Mouse (Mus musculus) G1E-ER4 (cell line): Measurements from ENCODE around the gene Ncmap. TPM values are rescaled to one million over a fixed set of nuclear protein-coding genes. Genes with fewer than 3 reads are reported as not detected.

ENCODE experiments used
- GATA1 ChIP-seq: IDR thresholded peaks from one replicate; pipeline ENCODE4 v1.8.0; 2012; ENCODE audit warnings: low read length, inconsistent platforms
- polyA plus RNA-seq: library from polyadenylated mRNA; stranded (reverse); fragments of >175 nt; gene quantifications from 2 replicates; pipeline ENCODE4 v1.2.3, GENCODE M21; 2012

Ncmap gene
- polyA plus RNA-seq, 1 experiment = 0.65 TPM

DNA sequence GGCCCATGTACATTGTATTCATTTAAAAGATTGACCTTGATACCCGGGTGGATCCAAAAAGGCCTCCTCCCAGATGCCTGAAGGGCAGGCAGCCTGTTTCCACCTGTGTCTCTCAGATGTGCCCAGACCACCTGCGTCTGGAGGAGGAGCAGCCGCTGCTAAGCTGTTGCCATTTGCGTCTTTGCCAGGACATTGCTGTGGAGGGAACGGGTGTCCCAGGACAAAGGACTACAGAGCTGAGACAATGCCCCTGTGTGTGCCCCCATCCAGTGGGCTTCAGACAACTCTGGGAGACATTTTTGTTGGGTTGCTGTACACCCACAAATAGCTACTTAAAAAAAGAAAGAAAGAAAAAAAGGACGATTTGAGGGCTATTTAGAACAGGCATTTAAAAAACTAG lies 35.2 kb downstream of the Ncmap start:
- no peak for TF ChIP-seq GATA1

DNA sequence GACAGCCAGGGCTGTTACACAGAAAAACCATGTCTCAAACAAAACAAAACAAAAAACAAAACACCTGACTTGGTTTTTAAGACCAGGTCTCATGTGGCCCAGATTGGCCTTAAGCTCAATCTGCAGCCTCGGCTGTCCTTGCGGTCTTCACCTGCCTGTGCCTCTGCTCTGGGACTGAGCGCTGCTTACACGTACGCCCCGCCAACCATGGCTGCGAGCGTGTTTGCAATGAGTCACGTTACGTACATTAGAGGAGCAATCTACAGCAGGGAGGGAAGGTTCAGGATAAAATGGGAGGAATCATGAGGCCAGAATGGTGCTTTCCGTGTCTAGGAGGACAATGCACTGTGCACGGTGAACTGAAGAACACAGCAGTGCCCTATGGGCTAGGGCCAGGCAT lies 36.3 kb downstream of the Ncmap start:
- TF ChIP-seq GATA1 = no peak

- TF ChIP-seq GATA1 = no peak
These were observed 39.3 kb downstream of the Ncmap start for GRCm38 (mm10) chr4:135358736-135359135.

DNA sequence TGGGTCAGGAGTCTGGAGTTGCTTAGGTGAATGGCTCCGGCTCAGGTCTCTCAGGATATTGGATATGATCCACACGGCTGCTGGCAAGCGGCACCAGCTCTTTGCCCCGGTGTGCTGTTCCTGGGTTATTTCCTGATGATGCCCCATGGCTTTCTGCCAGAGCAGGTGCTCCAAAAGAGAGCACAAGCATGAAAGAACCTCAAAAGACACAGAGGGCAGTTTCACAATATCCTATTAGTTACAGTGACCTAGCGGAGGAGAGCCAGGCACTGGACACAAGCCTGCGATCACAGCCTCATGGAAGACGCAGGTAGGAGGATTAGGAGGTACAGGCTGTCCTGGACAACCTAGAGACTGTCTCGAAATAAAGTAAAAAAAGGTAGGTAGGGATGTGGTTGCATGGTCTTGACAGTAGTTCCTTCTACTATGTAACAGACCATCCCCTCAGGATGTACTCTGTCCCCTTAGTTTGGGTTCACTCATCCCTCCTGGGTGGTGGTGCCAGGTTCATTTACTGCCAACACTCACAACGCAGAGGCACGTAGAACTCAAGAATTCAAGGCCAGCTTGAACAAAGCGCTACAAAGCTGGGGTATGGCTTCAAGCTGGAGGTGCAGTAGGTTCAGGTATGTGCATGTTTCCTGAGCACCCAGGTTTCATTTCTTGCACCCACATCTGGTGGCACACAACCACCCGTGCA lies 40.7 kb downstream of the Ncmap start:
- no peak for TF ChIP-seq GATA1

DNA sequence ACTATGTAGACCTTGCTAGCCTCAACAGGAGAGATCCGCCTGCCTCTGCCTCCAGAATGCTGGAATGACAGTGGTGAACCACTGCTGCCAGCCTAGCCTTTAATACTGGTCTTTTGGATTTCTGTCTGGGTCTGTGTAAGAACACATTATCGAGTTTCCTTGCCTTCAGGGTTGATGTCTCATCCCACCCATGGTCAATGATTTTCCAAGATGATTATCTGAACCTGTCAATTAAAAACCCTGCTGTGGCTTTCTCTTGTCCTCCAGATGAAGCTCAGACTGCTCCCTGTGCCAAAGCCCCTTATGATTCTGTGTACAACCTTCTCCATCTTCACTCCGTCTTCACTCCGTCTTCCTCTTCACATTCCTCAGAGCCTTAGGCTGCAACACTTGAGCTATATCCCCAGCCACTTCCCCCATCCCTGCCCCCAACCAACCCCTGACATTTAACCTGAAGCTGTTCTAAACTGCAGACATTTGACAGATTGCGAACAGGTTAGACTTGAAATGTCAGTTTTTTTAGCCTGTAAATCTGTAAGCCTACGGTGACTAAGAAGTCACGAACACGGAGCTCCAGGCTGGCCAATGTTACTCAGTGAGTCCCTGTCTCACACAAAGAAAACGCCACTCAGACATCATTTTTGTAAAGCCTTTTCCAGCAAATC lies 42.0 kb downstream of the Ncmap start:
- no peak for TF ChIP-seq GATA1

GRCm38 (mm10) chr4:135353794-135354450 lies 44.1 kb downstream of the Ncmap start:
- TF ChIP-seq GATA1 = no peak

DNA sequence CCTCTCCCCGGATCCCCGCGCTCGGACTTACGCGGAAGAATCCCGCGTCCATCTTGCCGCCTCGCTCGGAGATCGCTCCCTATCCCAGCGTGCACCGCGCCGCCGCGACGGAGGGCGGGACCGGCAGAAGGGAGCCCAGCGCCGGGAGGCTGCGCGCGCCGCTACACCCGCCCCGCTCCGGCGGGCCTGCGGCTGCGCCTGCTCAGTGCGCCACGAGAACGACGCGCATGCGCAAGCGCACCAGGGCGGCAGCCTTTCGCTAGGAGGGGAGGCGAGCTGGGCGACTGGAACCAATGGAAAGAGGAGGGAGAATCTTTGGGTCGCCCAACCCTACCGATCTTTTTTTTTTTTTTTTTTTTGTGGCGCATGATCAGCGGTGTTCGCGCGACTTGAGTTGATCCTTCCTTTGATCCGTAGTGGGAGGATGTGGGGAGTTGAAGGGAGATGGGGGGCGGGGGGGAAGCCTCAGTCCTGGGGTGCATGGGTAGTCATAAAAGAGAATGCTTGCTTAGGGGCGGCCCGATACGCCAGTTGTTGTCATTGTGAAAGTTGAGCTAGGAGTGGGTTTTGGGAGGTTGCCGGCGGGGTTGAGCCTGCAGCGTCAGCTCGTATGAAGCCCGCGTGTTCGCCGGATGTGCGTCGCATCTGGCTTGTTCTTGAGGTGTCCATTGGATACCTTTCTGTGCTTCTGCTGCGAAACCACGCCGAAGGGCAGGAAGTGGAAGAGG lies 44.8 kb downstream of the Ncmap start, which contains the start of gene Srrm1:
Gene Srrm1 (minus strand): TSS at position 256 of the 728 bp plus-strand sequence.
- no peak for TF ChIP-seq GATA1

DNA sequence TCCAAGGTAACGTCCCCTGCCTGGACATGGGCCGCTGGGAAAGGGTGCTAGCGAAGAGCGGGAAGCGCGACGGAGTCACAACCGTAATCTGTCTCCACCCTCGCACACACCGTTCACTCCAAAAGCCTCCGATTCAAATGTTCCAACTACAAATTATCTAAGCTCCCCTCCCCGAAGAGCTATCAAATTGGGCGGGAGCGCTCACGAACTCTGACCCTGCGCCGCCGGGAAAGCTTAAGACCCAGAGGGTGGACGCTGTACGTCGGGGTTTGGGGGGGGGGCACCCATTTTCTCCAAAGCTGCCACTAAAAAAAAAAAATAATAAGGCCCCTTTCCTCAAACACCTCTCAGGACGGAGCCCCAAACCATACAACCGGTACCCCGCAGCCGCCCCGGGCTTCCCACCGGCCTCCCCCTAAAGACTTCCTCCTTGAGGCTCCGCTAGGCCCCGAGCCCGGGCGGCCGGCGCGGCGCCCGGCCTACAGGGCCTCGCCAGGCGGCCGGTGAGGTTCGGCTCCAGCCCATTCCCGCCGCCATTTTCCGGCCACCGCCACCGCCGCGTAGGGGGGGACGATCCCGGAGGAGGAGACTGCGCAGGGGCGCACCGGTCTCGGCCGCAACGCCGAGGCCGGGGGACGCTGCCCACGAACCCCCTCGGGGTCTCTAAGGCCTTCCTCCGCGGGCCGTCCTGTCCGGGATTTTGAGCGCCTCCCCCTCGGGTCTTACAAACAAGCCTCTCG lies 45.5 kb downstream of the Ncmap start:
- no peak for TF ChIP-seq GATA1

DNA sequence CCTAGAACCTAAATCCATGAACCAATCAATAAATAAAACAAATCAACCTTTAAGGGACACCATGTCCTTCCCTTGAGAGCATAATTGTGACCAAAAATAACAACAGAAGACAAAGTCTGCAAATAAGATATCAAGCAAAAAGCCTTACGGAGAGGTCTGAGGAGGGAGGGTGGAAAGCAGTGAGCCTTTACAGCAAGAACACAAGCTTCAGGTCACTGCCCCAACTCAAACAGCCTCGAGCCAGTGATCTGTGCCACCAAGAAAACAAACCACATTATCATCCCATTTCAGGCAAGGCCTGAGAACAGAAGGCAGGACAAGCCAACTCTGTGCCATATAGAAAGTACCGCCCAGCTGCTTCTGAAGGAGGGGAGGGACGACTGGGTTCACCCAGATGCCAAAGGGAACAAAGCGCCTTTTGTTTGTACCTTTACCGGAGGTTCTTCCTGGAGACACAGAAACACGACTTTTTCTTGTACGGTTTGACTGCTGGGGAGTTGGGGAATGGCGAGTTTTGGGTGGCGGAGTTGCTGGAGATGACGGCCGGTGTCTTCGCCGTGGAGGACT lies 60.6 kb downstream of the Ncmap start:
- no peak for TF ChIP-seq GATA1

DNA sequence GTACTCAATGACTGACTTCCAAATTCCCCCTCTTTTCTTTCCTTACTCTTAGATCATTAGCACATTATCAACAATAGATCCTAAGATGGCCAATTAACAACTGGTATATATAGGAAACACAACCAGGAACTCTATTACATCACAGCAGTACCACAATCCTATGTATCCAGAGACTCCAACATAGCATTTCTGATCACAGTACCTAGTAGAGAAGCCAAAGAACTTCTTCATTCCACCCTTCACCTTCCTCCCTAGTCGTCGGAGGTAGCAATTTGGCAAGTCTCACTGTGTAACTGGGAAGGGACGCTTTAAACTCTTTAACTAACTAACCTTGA lies 62.0 kb downstream of the Ncmap start:
- TF ChIP-seq GATA1 = no peak

DNA sequence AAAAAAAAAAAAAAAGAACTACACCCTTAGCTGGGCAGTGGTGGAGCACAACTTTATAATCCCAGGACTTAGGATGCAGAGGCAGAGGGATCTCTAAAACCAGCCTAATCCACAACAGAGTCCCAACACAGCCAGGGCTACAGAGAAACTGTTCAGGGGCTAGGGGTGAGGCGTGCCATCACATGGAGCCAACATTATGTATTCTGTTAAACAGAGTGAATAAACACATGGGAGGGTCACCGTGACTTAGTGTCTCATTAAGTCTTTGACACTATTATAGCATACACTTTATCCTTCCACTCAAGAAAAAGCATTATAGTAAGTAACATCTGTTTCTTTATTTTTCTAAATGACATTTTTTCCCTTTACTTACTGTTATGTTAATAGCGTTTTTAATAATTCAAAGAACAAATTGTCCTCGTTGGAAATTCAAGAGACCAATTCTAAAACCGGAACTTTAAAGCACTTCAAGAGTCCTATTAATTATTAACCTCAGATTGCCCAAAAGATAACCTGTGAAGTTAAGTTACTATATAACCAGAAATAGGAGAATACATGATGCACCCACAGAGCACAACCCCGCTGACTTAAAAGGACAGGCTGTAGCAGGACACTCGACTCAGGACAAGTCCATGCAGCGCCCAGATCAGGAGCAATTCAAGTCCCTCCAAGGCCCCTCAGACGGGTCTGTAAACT lies 62.6 kb downstream of the Ncmap start:
- TF ChIP-seq GATA1 = no peak

GRCm38 (mm10) chr4:135326469-135326868 lies 71.6 kb downstream of the Ncmap start:
- TF ChIP-seq GATA1 = no peak

DNA sequence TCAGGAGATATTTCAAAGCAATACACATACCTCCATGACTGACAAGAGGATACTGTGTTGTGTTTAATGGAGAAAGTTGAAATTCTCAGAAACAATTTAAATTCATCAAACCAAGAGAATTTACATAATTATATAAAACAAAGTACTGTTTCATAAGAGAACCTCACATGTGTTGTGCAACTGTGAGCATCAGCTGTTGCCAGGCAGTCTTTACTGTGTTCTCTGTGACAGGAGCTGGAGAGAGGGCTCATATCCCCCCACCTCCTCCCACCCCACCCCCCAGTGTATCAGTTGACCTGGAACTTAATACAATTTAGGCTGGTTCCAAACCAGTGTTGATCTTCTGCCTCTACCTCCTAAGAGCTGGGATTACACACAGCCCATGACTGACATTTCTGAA lies 72.0 kb downstream of the Ncmap start:
- no peak for TF ChIP-seq GATA1

GRCm38 (mm10) chr4:135323021-135323420 lies 75.0 kb downstream of the Ncmap start:
- no peak for TF ChIP-seq GATA1

Other genes with a start within 250 kb of the Ncmap start
- gene Clic4, start 125.4 kb downstream of the Ncmap start, polyA plus RNA-seq = 28.7 and 30.2 TPM in 2 replicates
- gene Srrm1, start 44.9 kb downstream of the Ncmap start, polyA plus RNA-seq = 769 and 774 TPM in 2 replicates
- 21.1 and 27.1 TPM in 2 replicates for gene Rcan3, start 35.6 kb upstream of the Ncmap start, polyA plus RNA-seq
- gene Stpg1, start 96.6 kb upstream of the Ncmap start, polyA plus RNA-seq = not detected in 2 replicates
- gene Nipal3, start 96.8 kb upstream of the Ncmap start, polyA plus RNA-seq = 27.0 and 34.5 TPM in 2 replicates
- gene Grhl3, start 175.4 kb upstream of the Ncmap start, polyA plus RNA-seq = not detected in 2 replicates